Mouse (Mus musculus) G1E-ER4 (cell line): ENCODE results near the gene Ankrd55. TPM values are rescaled to one million over a fixed set of nuclear protein-coding genes. Genes with fewer than 3 reads are reported as not detected.

Experiments
- GATA1 ChIP-seq: IDR thresholded peaks from one replicate; pipeline ENCODE4 v1.8.0; 2012; ENCODE audit warnings: low read length, inconsistent platforms
- polyA plus RNA-seq: library from polyadenylated mRNA; stranded (reverse); fragments of >175 nt; gene quantifications from 2 replicates; pipeline ENCODE4 v1.2.3, GENCODE M21; 2012

Ankrd55 gene
- polyA plus RNA-seq, 1 experiment, result not detected

- no peak for TF ChIP-seq GATA1
These were observed 10.0 kb upstream of the Ankrd55 start for GRCm38 (mm10) chr13:112278251-112278650.

GRCm38 (mm10) chr13:112287135-112287534 is 1.1 kb upstream of the Ankrd55 start:
- TF ChIP-seq GATA1, result no peak

GRCm38 (mm10) chr13:112287571-112288224 is 553 bp upstream of the Ankrd55 start:
- TF ChIP-seq GATA1, result no peak

- TF ChIP-seq GATA1, result no peak
These were observed 1.1 kb downstream of the Ankrd55 start for GRCm38 (mm10) chr13:112289338-112289737.

GRCm38 (mm10) chr13:112289981-112290380 is 1.7 kb downstream of the Ankrd55 start:
- TF ChIP-seq GATA1, result no peak

GRCm38 (mm10) chr13:112292489-112292888 is 4.2 kb downstream of the Ankrd55 start:
- TF ChIP-seq GATA1, result no peak

DNA sequence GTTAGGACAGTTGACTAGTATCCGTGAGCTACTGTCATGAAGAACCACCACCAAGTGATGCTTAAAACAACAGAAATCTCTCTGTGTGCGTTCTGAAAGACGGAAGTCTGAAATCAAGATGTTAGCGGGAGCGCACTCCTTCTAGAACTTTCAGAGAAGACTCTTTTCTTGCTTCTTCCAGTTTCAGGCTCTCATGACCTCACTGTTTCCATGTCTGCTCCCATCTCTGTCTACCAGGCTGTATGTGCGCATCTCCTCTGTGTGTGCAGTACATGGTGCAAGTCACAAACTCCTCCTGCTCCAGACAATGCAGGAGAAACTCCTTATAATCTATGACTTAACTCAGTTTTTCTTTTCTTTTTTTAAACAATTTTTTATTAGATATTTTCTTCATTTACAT is 4.8 kb downstream of the Ankrd55 start:
- TF ChIP-seq GATA1, result no peak

GRCm38 (mm10) chr13:112294446-112294845 is 6.2 kb downstream of the Ankrd55 start:
- TF ChIP-seq GATA1, result no peak

- no peak for TF ChIP-seq GATA1
These were observed 9.5 kb downstream of the Ankrd55 start for GRCm38 (mm10) chr13:112297781-112298180.

DNA sequence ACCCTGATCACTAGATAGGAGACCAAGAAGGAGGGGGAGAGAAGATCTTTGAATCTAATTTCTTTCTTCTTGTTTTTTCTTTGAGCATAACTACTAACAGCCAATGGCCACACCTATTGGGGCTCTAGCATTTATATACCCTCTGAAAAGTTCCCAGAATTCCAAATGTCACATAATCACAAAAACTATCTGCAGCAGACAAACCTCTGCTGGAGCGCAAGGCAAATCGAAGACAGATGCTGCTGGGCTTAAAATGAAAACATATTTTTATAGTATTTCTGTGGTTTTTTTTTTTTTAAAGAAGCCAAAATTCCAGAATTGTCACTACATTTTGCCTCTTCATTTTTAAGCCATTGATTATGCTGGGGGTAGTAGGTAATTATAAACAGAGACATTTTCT is 15.2 kb downstream of the Ankrd55 start:
- TF ChIP-seq GATA1, result no peak

GRCm38 (mm10) chr13:112308672-112309071 is 20.4 kb downstream of the Ankrd55 start:
- no peak for TF ChIP-seq GATA1

- no peak for TF ChIP-seq GATA1
These were observed 27.2 kb downstream of the Ankrd55 start for GRCm38 (mm10) chr13:112315442-112315841.

GRCm38 (mm10) chr13:112316622-112317482 is 28.6 kb downstream of the Ankrd55 start:
- TF ChIP-seq GATA1, result no peak

DNA sequence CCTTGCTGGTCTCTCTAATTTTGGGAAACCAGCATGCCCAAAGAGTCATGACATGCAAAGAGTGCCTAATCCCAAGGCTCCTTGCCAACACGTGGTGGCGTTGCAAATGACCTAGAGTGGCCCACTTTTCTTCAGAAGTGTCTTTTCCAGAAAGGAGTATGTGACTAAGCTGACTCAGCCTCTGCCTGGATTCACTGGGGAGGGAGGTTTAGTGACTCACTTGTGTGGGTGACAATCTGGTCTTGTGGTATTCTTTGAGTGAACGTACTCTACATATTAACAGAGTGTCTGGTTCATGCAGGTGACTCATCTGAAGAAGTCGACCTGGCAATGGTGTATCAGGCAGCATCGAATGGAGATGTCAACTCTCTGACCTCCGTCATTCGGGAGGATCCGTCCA is 29.9 kb downstream of the Ankrd55 start:
- TF ChIP-seq GATA1, result no peak

- no peak for TF ChIP-seq GATA1
These were observed 35.5 kb downstream of the Ankrd55 start for GRCm38 (mm10) chr13:112323591-112324266.

GRCm38 (mm10) chr13:112325126-112325525 is 36.9 kb downstream of the Ankrd55 start:
- no peak for TF ChIP-seq GATA1
